Mouse (Mus musculus): ENCODE results near the gene Vma21. TPM values are rescaled to one million over a fixed set of nuclear protein-coding genes. Genes with fewer than 3 reads are reported as not detected.

Vma21 gene
- 10 to 100 TPM; 34.7 to 38.0 TPM for total RNA-seq (2021)
- long read RNA-seq, experiment 1, full-length matches to known transcripts: 35 of 37 reads
- long read RNA-seq, experiment 1, partial matches to known transcripts: 1 of 37 reads
- long read RNA-seq, experiment 1, other reads (novel, unspliced or antisense): 1 of 37 reads
- long read RNA-seq, experiment 2, full-length matches to known transcripts: 58 of 58 reads
- long read RNA-seq, experiment 2, partial matches to known transcripts: 0 of 58 reads
- long read RNA-seq, experiment 2, other reads (novel, unspliced or antisense): 0 of 58 reads

GRCm38 (mm10) chrX:71815631-71816345 lies at the start of gene Vma21:
Gene Vma21, plus strand, starts transcription at chrX:71815924.
- DNase-seq (ENCODE audit: low spot score in 2 of 2): no peak

GRCm38 (mm10) chrX:71767909-71768308 lies 47.8 kb upstream of the Vma21 start:
- no peak for DNase-seq (ENCODE audit: low spot score in 2 of 2)

- DNase-seq (ENCODE audit: low spot score in 2 of 2): no peak
These were observed 24.6 kb upstream of the Vma21 start for GRCm38 (mm10) chrX:71791106-71791505.

- DNase-seq (ENCODE audit: low spot score in 2 of 2): no peak
These were observed 18.0 kb upstream of the Vma21 start for GRCm38 (mm10) chrX:71797766-71798165.

- DNase-seq (ENCODE audit: low spot score in 2 of 2): no peak
These were observed 16.8 kb upstream of the Vma21 start for GRCm38 (mm10) chrX:71798883-71799282.

GRCm38 (mm10) chrX:71811966-71812835 lies 3.5 kb upstream of the Vma21 start:
- no peak for DNase-seq (ENCODE audit: low spot score in 2 of 2)

GRCm38 (mm10) chrX:71816401-71816857 lies 705 bp downstream of the Vma21 start:
- peak; percentile 80 to 88 for DNase-seq (ENCODE audit: low spot score in 2 of 2)

- DNase-seq (ENCODE audit: low spot score in 2 of 2): no peak
These were observed 1.2 kb downstream of the Vma21 start for GRCm38 (mm10) chrX:71816931-71817361.

- DNase-seq (ENCODE audit: low spot score in 2 of 2): no peak
These were observed 23.2 kb downstream of the Vma21 start for GRCm38 (mm10) chrX:71838911-71839310.

- no peak for DNase-seq (ENCODE audit: low spot score in 2 of 2)
These were observed 31.0 kb downstream of the Vma21 start for GRCm38 (mm10) chrX:71846696-71847095.

- no peak for DNase-seq (ENCODE audit: low spot score in 2 of 2)
These were observed 38.1 kb downstream of the Vma21 start for GRCm38 (mm10) chrX:71853798-71854197.

Other genes starting within 250 kb of the Vma21 start
- under 1 TPM in 1 of 2 experiments, not detected in 1; 0.32 TPM for gene Gpr50, start 152.3 kb upstream of the Vma21 start, total RNA-seq (2021)
- gene Gm1141, start 105.1 kb downstream of the Vma21 start, total RNA-seq (2021): under 1 TPM; 0.44 to 0.67 TPM
- gene Prrg3, start 146.7 kb downstream of the Vma21 start, total RNA-seq (2021): 10 to 100 TPM; 22.8 to 25.8 TPM
- gene Fate1, start 157.1 kb downstream of the Vma21 start, total RNA-seq (2021): not detected
- under 1 TPM; 0.09 to 0.19 TPM for gene Cnga2, start 175.9 kb downstream of the Vma21 start, total RNA-seq (2021)

All from layer of hippocampus, postnatal 14 days (tissue).